Mouse (Mus musculus): ENCODE data around the gene Ywhae.

The Ywhae gene

DNA sequence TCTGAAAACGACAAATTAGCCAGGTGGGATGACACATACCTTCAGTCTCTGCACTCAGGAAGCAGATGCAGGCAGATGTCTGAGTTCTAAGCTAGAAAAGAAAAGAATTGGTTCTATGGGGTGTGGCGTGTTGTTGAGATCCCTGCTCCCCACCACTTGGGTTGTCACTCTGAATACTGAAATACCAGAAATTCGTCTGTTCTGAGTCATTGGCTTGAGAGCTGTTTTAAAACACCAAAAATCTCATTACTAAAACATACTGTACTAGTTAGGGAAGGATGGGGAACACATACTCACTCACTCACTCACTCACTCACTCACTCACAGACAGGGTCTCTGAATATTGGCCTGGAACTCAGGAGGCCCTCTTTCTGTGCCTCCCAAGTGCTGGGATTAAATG is 4.3 kb downstream of the Ywhae start:
- CTCF ChIA-PET, result no interaction called here

GRCm38 (mm10) chr11:75737806-75738476 is 5.3 kb downstream of the Ywhae start:
- CTCF ChIA-PET, result no interaction called here

GRCm38 (mm10) chr11:75738477-75738821 is 5.8 kb downstream of the Ywhae start:
- CTCF ChIA-PET, result no interaction called here

DNA sequence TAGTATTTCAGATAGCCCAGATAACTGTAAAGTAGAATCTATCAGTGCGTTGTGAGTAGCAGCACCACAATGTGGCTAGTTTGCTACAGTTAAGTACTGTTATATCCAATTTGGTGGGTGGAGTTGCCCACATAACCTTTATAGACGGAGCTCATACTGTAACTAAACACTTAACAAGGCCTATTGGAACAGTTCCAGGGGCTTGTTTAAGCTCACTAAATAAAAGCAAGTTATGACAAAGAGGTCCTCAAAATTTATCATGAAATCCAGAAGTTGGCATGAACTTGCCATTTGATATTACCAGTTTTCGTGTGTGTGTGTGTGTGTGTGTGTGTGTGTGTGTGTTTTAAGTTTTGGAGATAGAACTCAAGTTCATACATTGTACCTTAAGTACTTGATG is 7.5 kb downstream of the Ywhae start:
- CTCF ChIA-PET, result interaction anchor here (0.6 to 1.0 kb wide), 2 partner anchors 11 to 421 kb away, joined by 3 to 4 read pairs; no protein-coding TSS in a partner anchor

DNA sequence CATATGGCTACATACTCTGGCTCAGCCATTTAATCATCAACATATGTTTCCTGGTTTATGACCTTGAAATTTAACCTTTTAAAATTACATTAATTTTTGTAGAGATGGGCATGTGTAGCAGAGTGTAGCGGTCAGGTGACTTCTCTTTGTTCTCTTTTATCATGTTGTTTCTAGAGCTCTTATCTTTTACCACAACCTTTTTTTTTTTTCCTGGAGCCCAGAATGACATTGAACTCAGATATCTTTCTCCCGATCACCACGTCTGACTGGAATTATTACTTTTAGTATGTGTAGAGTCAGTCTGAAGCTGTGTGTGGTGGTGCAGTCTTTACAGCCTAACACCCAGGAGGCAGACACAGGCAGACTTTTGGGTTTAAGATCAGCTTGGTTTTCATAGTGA is 8.9 kb downstream of the Ywhae start:
- CTCF ChIA-PET, result interaction anchor here (0.7 to 1.0 kb wide), 2 partner anchors 10 to 15 kb away, joined by 3 to 4 read pairs; no protein-coding TSS in a partner anchor

DNA sequence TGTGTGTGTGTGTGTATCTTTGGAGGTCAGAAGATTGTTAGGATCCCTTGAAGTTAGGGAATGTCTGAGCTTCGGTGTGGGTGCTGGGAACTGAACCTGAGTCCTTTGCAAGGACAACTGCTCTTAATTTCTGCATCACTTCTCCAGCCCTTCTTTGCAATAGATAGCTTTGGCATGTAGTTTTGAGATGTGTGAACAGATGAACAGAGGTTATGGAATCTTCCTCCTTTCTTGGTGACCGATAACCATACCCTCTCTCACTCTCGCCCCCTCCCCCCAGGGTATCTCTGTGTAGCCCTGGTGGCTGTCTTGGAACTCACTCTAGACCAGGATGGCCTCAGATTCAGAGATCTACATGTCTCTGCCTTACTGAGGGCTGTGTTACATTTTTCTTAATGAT is 12.1 kb downstream of the Ywhae start:
- CTCF ChIA-PET, result interaction anchor here (0.6 to 0.8 kb wide), 3 partner anchors 18 to 209 kb away, joined by 3 to 4 read pairs (median 4); no protein-coding TSS in a partner anchor

DNA sequence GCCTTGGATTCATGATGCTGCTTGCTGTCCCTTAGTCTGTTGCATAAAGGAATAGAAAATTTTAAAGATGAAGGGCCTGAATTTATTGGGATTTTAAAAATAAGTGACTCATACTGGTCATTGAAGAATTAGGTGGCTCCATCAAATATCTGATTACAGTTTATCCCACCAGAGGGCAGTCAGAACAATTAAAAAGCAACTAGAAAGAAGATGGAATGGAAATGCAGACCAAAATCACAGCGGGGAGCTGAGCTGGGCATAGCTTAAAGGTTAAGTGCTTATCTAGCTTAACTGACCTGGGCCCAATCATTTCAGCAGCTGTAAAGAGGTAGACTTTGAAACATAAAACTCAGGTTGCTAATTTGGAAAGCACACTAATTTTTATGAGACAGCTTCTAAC is 17.9 kb downstream of the Ywhae start:
- CTCF ChIA-PET, result interaction anchor here (1.1 kb wide), 1 partner anchor 18 kb away, joined by 4 read pairs; the partner anchor contains the start of gene Ywhae

GRCm38 (mm10) chr11:75751082-75751481 is 18.4 kb downstream of the Ywhae start:
- CTCF ChIA-PET, result interaction anchor here (0.6 to 1.1 kb wide), 3 partner anchors 19 to 51 kb away, joined by 4 to 12 read pairs (median 7); partner anchors contain the start of gene Ywhae

DNA sequence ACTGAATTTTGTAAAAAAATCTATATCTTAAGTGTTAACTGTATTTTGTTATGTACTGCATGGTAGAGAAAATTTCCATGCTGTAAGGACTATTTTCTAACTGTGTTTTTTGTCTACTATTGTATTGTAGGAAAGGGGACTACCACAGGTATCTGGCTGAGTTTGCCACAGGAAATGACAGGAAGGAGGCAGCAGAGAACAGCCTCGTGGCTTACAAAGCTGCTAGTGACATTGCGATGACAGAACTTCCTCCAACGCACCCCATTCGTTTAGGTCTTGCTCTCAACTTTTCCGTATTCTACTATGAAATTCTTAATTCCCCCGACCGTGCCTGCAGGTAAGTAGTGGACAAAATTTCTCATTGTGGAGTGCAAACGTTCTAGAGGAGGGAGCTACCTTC is 24.0 kb downstream of the Ywhae start:
- CTCF ChIA-PET, result interaction anchor here (0.7 to 0.9 kb wide), 2 partner anchors 15 to 183 kb away, joined by 3 read pairs; no protein-coding TSS in a partner anchor

GRCm38 (mm10) chr11:75758553-75758952 is 25.9 kb downstream of the Ywhae start:
- CTCF ChIA-PET, result no interaction called here

DNA sequence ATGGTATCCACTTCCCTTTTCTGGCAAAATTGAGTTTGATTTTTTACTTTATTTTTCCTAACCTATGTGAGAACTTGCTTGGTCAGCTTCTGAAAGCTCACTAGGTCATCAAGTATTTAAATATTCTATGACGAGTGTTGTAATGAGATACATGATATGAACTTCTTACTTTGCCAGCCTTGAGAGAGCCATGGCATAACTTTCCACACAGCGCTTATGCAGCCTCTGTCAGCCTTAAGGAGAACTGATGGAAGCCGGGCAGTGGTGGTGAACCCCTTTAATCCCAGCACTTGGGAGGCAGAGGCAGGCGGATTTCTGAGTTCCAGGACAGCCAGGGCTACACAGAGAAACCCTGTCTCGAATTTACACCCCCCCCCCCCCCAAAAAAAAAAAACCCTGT is 28.1 kb downstream of the Ywhae start:
- CTCF ChIA-PET, result no interaction called here

- CTCF ChIA-PET, result no interaction called here
Observed at GRCm38 (mm10) chr11:75762708-75763107, 30.0 kb downstream of the Ywhae start.

GRCm38 (mm10) chr11:75764521-75765023 is 31.9 kb downstream of the Ywhae start:
- CTCF ChIA-PET, result no interaction called here

DNA sequence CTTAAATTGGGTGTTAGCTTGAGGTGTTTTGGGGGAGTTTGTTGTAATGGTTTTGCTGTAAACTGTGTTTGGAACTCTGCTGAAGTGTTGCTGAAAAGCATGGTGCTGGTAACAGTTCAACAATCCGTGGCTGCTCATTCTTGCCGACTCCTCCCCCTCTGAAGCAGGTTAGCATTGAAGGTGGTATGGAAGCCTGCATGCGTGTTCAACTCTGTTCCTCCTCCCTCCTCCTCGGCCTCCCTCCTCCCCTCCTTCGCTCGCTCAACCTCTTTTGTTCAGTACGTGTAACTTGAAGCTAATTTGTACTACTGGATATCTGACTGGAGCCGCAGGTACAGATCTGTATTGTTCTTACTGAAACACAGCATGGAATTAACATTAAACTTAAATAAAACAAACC is 32.5 kb downstream of the Ywhae start:
- CTCF ChIA-PET, result interaction anchor here (0.6 kb wide), 1 partner anchor 8 kb away, joined by 3 read pairs; no protein-coding TSS in a partner anchor

DNA sequence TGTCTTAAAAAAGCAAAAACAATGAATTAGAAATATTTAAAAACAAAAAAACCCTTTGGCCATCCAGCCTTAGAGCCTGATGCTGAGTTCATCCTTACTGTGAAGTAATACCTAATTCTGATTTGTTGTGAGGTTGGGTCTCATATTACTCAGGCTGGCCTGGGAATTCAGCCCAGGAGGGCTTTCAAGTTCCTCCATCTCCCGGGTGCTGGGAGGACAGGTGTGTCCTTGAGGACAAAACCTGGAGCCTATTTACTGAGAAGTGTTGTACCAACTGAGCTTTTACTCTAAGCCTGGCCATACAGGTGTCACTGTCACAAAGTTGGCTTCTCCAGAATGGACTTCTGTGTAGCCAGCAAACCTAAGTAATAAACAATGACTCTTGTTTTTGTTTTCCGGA is 34.3 kb downstream of the Ywhae start:
- CTCF ChIA-PET, result no interaction called here

DNA sequence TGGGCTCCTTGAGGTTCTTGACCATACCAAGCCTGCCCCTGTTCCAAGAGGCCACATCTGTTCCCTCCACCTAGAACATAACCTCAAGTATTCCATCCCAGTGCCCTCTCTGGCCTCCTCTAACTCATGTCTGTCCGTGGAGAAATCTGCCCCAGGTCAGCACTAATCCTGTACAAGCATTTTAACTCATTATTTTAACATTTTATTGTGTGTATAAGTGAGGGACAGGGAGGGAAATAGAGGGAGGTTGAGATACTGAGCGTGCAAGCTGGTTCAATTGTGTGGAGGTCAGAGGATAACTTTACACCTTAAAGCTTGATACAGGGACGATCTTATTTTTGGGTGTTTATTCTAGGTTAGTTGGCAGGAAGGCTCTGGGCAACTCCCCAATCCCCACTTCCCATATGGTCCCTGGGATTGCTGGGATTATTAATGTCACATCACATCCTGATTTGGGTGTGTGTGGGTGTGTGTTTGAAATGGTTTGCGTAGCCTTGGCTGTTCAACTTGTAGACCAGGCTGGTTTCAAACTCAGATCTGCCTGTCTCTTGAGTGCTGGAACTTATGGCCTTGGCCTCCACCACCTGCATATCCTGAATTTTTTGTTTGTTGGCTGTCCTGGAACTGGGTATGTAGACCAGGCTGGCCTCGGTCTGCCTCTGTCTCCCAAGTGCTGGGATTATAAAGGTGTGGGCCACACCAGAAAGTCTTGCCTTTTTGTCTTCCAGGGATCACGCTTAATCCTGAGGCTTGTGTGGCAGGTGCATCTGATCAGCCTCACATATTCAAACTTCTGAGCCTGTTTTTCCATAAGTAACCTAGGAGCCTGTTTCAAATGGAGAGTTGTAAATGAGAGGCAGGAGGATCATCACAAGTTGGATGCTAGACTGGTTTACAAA is 35.7 kb downstream of the Ywhae start:
- CTCF ChIA-PET, result interaction anchor here (0.6 kb wide), 4 partner anchors 8 to 725 kb away, joined by 3 read pairs; no protein-coding TSS in a partner anchor

DNA sequence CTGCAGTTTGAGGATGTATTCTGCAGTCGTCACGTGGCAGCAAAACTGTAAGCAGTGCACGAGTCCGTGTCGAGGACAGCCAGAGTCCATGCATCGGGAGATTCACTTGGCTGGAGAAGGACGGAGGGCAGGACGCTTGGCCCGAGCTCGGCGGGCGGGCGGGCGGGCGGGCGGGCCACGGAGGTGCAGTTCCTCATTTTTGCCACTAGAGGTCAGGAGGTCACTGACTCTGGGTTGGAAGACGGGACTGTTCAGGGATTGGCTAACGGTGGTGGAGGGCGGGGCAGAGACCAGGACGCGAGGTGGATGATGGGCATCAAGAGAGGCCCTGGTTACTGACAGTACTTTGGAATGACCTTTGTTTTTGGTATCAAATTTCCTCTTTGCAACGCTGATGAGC is 36.5 kb downstream of the Ywhae start:
- CTCF ChIA-PET, result interaction anchor here (0.6 kb wide), 4 partner anchors 9 to 724 kb away, joined by 3 read pairs; no protein-coding TSS in a partner anchor

GRCm38 (mm10) chr11:75772562-75772961 is 39.9 kb downstream of the Ywhae start:
- CTCF ChIA-PET, result no interaction called here

DNA sequence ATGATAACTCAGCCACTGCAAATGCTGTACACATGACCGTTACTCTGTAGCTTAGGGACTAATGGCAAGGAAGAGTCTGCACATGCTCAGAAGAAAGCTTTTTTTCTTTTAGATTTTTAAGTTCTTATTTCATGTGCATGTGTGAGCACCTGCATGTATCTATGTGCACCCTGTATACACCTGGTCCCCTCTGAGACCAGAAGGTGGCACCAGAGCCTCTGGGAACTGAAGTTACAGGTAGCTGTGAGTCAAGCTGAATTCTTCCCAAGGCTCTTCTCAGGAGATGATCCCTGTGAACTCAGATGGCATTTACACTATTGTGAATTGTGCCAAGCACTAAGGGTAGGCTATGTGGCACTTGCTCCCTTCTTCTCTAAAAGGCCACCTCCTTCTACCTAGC is 43.2 kb downstream of the Ywhae start:
- CTCF ChIA-PET, result no interaction called here

- CTCF ChIA-PET, result no interaction called here
Observed at GRCm38 (mm10) chr11:75781919-75782318, 49.2 kb downstream of the Ywhae start.

GRCm38 (mm10) chr11:75783799-75784198 is 51.1 kb downstream of the Ywhae start:
- CTCF ChIA-PET, result no interaction called here

DNA sequence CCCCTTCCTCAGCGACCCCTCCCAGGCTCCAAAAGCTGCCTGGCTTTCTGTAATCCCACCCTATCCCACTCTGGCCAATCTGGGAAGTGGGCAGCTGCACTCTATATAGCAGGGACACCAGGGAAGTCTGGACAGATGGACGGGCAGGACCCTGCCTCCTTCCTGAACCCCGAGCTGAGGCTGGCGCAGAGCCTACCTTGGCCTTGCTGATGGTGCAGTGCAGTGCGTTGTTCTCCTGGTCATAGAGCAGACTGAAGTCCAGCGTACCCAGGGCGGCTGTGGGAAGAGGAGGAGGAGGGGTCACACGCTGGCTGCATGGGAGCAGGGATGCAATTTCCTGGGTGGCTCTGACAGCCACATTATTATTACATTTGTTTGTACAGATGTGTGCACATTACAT is 53.2 kb downstream of the Ywhae start:
- CTCF ChIA-PET, result no interaction called here

Measured in spleen, embryonic (tissue).